Mouse (Mus musculus) testis, adult 2 months (tissue): ENCODE measurements around the gene Ubc.

Source experiments
- CTCF ChIP-seq: fragments of 200-500 bp; IDR thresholded peaks from 2 replicates; pipeline ENCODE4 v1.5.1; 2012; ENCODE audit warnings: low read depth, mild to moderate bottlenecking, inconsistent platforms, low read length, moderate library complexity; ENCODE audit not compliant: control insufficient read depth, insufficient read depth, insufficient replicate concordance
- POLR2A ChIP-seq: fragments of 200-500 bp; IDR thresholded peaks from 2 replicates; pipeline ENCODE4 v1.6.1; 2012; ENCODE audit warnings: low read depth, mild to moderate bottlenecking, inconsistent platforms, low read length, moderate library complexity; ENCODE audit not compliant: control insufficient read depth

GRCm38 (mm10) chr5:125418636-125419035 is 28.6 kb upstream of the Ubc start:
- TF ChIP-seq POLR2A (no peak), CTCF (no peak)
